Mouse (Mus musculus) E14TG2a.4 (cell line): ENCODE results near the gene Ndufv1.
"Not testable (repeated sequence)": the region's sequence is repeated elsewhere in the genome, so short reads cannot be mapped to it uniquely, and the experiment has no call there.

Experiments
- CTCF ChIP-seq: conservative IDR thresholded peaks from 2 replicates; pipeline ENCODE4 v1.5.1; 2014; ENCODE audit warnings: low read length
- NANOG ChIP-seq: IDR thresholded peaks from 2 replicates; pipeline ENCODE4 v1.6.1; 2014; ENCODE audit warnings: borderline replicate concordance, low read length, mixed read lengths
- POU5F1 ChIP-seq: IDR thresholded peaks from 2 replicates; pipeline ENCODE4 v1.6.1; 2014; ENCODE audit warnings: low read length, borderline replicate concordance

DNA sequence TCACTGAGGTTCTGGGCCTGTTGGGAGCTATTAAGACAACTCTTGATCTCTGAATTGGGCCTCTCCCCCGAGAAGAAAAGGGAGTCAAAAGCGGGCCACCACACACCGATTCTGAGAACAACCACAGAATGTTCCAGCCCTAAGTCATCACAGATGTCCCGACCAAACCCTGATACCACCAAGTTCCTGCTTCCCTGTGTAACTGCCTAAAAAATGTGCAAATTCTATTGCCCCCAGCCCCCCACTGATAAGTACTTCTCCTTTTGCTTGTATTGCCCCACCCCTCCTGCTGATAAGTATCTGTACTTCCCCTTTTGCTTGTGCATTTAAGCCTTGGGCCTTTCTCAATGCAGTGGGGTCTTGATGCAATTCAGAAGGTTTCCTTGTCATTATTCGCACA, 31.5 kb upstream of the Ndufv1 start:
- not testable (repeated sequence) for TF ChIP-seq CTCF, NANOG, POU5F1
